Mouse (Mus musculus) embryo, embryonic 9.5 days (tissue): ENCODE measurements around the gene Pglyrp1.

ENCODE experiments used
- DNase-seq: peaks from one replicate; pipeline ENCODE4 v3.0.0-alpha.2; 2017; ENCODE audit errors: extremely low spot score

The Pglyrp1 gene

DNA sequence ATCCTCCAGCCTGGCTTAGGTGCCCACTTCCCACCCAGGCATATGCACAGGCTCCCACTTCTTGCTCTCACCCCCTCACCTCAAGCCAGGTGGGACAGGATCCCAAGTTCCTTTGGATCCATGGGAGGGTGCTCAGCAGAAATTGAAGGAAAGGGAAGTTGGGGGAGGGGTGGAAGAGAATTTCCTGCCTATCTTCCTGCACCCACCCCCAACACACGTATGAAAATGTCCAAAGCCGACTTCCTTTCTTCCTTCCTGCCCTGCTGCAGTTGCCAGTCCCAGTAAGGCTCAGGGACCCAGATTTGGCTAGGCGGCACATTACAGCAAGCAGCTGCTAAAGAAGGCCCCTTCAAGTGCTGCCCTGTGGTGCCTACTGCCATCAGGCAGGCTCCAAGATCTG, 56.6 kb downstream of the Pglyrp1 start:
- no peak for DNase-seq
